Mouse (Mus musculus): ENCODE results near the gene Pibf1.

DNA sequence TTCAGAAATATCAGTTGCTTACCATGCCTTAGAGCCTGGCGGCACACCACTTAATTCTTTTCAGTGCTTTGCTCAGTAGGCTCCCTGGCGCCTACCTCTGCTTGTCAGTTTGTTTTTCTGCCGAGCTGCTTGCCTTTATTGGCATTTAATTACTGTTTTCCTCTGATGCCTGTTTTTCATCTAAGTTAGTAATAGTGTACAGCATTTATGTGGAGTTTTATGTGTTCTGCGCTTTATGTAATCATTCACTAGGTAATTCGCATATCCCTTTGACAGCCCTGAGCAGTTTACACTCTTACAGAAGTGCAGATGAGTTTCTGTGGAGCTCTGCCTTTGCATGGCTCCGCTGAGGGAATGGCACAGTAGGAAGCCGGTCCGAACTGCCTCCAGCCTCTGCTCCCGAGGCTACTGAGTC, 120.5 kb downstream of the Pibf1 start:
- TF ChIP-seq POLR2A (IDR thresholded peaks at IDR 0.05; ENCODE audit: insufficient read depth, low read depth, low read length), result no peak
- TF ChIP-seq CTCF (IDR thresholded peaks at IDR 0.05), result no peak
- TF ChIP-seq EP300 (IDR thresholded peaks at IDR 0.05; ENCODE audit: insufficient read depth, low read depth, low read length), result no peak

Data from heart, adult 2 months (tissue).